Mouse (Mus musculus) common myeloid progenitor, adult 5-6 weeks (primary cell): ENCODE results near the gene Hmgb1. TPM values are rescaled to one million over a fixed set of nuclear protein-coding genes. Genes with fewer than 3 reads are reported as not detected.

ENCODE experiments used
- ATAC-seq: replicated peaks from 2 replicates; pipeline ENCODE4 v1.8.0; 2016; ENCODE audit warnings: low read depth, mild to moderate bottlenecking, moderate TSS enrichment, inconsistent platforms; ENCODE audit not compliant: poor library complexity, severe bottlenecking
- total RNA-seq: library from RNA; stranded (forward); fragments of 200-1000, 187-1606 nt; gene quantifications from 2 replicates; pipeline ENCODE4 v1.2.3, GENCODE M21; 2017

The Hmgb1 gene
- total RNA-seq, 1 experiment from 2014 or later, result 1,044 TPM

GRCm38 (mm10) chr5:149037729-149038128, 146.6 kb downstream of the Hmgb1 start:
- ATAC-seq, result peak; percentile 39; the same call in 1 of the 2 replicates

GRCm38 (mm10) chr5:149036920-149037319, 147.4 kb downstream of the Hmgb1 start:
- no peak for ATAC-seq

- no peak for ATAC-seq
Observed at GRCm38 (mm10) chr5:149032438-149032837, 151.9 kb downstream of the Hmgb1 start.

GRCm38 (mm10) chr5:149031199-149031750, 153.0 kb downstream of the Hmgb1 start:
- ATAC-seq, result peak; percentile 79

- ATAC-seq, result peak; percentile 29
Observed at GRCm38 (mm10) chr5:149030103-149030502, 154.2 kb downstream of the Hmgb1 start.

GRCm38 (mm10) chr5:149028394-149028793, 155.9 kb downstream of the Hmgb1 start:
- ATAC-seq, result no peak

- ATAC-seq, result no peak
Observed at GRCm38 (mm10) chr5:149027389-149027788, 156.9 kb downstream of the Hmgb1 start.

- ATAC-seq, result 0 out of 2 replicates have a peak, but pooled peaks have one; percentile 39
Observed at GRCm38 (mm10) chr5:149021120-149021519, 163.2 kb downstream of the Hmgb1 start.

- ATAC-seq, result no peak
Observed at GRCm38 (mm10) chr5:149020681-149021062, 163.6 kb downstream of the Hmgb1 start.

- ATAC-seq, result no peak
Observed at GRCm38 (mm10) chr5:149020059-149020680, 164.1 kb downstream of the Hmgb1 start.

GRCm38 (mm10) chr5:149017666-149018415, 166.4 kb downstream of the Hmgb1 start:
- peak; percentile 22; the same call in 1 of the 2 replicates for ATAC-seq

GRCm38 (mm10) chr5:149017181-149017580, 167.1 kb downstream of the Hmgb1 start:
- ATAC-seq, result no peak

- ATAC-seq, result no peak
Observed at GRCm38 (mm10) chr5:149016261-149016660, 168.0 kb downstream of the Hmgb1 start.

GRCm38 (mm10) chr5:149015335-149016201, 168.7 kb downstream of the Hmgb1 start:
- peak; percentile 71 for ATAC-seq

- no peak for ATAC-seq
Observed at GRCm38 (mm10) chr5:149014600-149015268, 169.6 kb downstream of the Hmgb1 start.

- no peak for ATAC-seq
Observed at GRCm38 (mm10) chr5:149013817-149014508, 170.3 kb downstream of the Hmgb1 start.

GRCm38 (mm10) chr5:149009111-149009510, 175.2 kb downstream of the Hmgb1 start:
- ATAC-seq, result no peak

GRCm38 (mm10) chr5:149007295-149007646, 177.0 kb downstream of the Hmgb1 start:
- ATAC-seq, result no peak
